Mouse (Mus musculus): ENCODE measurements around the gene Gm20708.

GRCm38 (mm10) chr11:117774925-117775324 lies 34.5 kb upstream of the Gm20708 start:
- TF ChIP-seq POLR2A (IDR thresholded peaks at IDR 0.05; ENCODE audit: control insufficient read depth, low read depth, low read length) = no peak
- no peak for TF ChIP-seq CTCF (IDR thresholded peaks at IDR 0.05; ENCODE audit: control insufficient read depth, insufficient read depth, insufficient replicate concordance, low read depth, low read length)
